Mouse (Mus musculus) liver, embryonic 14.5 days (tissue): ENCODE measurements around the gene Stard3. TPM values are rescaled to one million over a fixed set of nuclear protein-coding genes. Genes with fewer than 3 reads are reported as not detected.
"Not testable (repeated sequence)": the region's sequence is repeated elsewhere in the genome, so short reads cannot be mapped to it uniquely, and the experiment has no call there.

ENCODE experiments used
- ATAC-seq: fragments of 200-750 bp; cut with Nextera tagmentation; 2 replicates; pipeline ENCODE4 v1.8.0; 2017; ENCODE audit warnings: moderate number of reproducible peaks, mild to moderate bottlenecking, moderate library complexity; ENCODE audit not compliant: insufficient read depth
- DNase-seq, 3 experiments: peaks; one replicate each; pipeline ENCODE4 v3.0.0-alpha.2; 2012 to 2013; ENCODE audit warnings: low read depth in 3 of 3, low spot score in 3 of 3
- H3K27ac ChIP-seq: fragments of 300-500 bp; sonication (generic); 2 replicates; pipeline ENCODE4 v1.5.1; 2014; ENCODE audit warnings: moderate library complexity, mild to moderate bottlenecking, control low read depth, inconsistent platforms
- H3K27me3 ChIP-seq: fragments of 300-500 bp; sonication (generic); 2 replicates; pipeline ENCODE4 v1.6.1; 2014; ENCODE audit warnings: mild to moderate bottlenecking, low read length, moderate library complexity; ENCODE audit not compliant: control insufficient read depth, insufficient read depth
- H3K36me3 ChIP-seq: fragments of 300-500 bp; sonication (generic); replicated peaks from 2 replicates; pipeline ENCODE4 v1.6.1; 2014; ENCODE audit warnings: low read depth; ENCODE audit not compliant: control insufficient read depth, insufficient read depth
- H3K4me1 ChIP-seq, 2 experiments: fragments of 200-500 bp in 1 of 2; fragments of 300-500 bp in 1 of 2; sonication (generic) in 1 of 2; replicated peaks; 2 replicates each; pipeline ENCODE4 v1.6.1; 2012 to 2014; ENCODE audit warnings: antibody characterized with exemption in 1 of 2, inconsistent platforms in 1 of 2, low read length in 1 of 2; ENCODE audit not compliant: control insufficient read depth in 2 of 2, insufficient read depth in 2 of 2
- H3K4me2 ChIP-seq: fragments of 300-500 bp; sonication (generic); 2 replicates; pipeline ENCODE4 v1.6.1; 2014; ENCODE audit warnings: low read depth, mild to moderate bottlenecking, control low read depth, moderate library complexity
- H3K4me3 ChIP-seq, 2 experiments: fragments of 200-500 bp in 1 of 2; fragments of 300-500 bp in 1 of 2; sonication (generic) in 1 of 2; 2 replicates each; pipeline ENCODE4 v1.5.1; 2012 to 2014; ENCODE audit warnings: low read depth in 2 of 2, low read length in 2 of 2, mild to moderate bottlenecking in 2 of 2, control low read depth in 1 of 2, inconsistent platforms in 1 of 2, moderate library complexity in 1 of 2; ENCODE audit not compliant: insufficient read depth in 1 of 2
- H3K9ac ChIP-seq: fragments of 300-500 bp; sonication (generic); replicated peaks from 2 replicates; pipeline ENCODE4 v1.6.1; 2014; ENCODE audit warnings: mild to moderate bottlenecking, control low read depth, moderate library complexity
- H3K9me3 ChIP-seq: fragments of 300-500 bp; sonication (generic); 2 replicates; pipeline ENCODE4 v1.6.1; 2016; ENCODE audit warnings: low read length, mixed read lengths; ENCODE audit not compliant: control insufficient read depth
- CTCF ChIP-seq: IDR thresholded peaks from 2 replicates; pipeline ENCODE4 v1.5.1; 2016; ENCODE audit warnings: antibody characterized with exemption, low read depth, control low read depth
- EP300 ChIP-seq: IDR thresholded peaks from 2 replicates; pipeline ENCODE4 v1.6.1; 2016; ENCODE audit warnings: antibody characterized with exemption, low read depth
- WGBS: fragments of 180-500 bp; shearing (Covaris S2); extraction: QIAGEN DNeasy Blood & Tissue Kit; methylation state at CpG from one replicate; pipeline ENCODE4 v1.1.7; 2014; ENCODE audit not compliant: insufficient replicate concordance; 5-methylcytosine and 5-hydroxymethylcytosine counted together
- polyA plus RNA-seq, 2 experiments: library from polyadenylated mRNA; depleted of rRNA in 1 of 2; stranded (reverse) in 1 of 2; unstranded in 1 of 2; fragments of >200 nt; fragmentation: Nextera tagmentation in 1 of 2; extraction: Ambion mirVana in 1 of 2; gene quantifications; 2 replicates each; pipeline versions ENCODE4 v1.2.1 to v1.2.3; 2012 to 2014

The Stard3 gene
- polyA plus RNA-seq, 2 experiments = 11.6 to 16.8 TPM

DNA sequence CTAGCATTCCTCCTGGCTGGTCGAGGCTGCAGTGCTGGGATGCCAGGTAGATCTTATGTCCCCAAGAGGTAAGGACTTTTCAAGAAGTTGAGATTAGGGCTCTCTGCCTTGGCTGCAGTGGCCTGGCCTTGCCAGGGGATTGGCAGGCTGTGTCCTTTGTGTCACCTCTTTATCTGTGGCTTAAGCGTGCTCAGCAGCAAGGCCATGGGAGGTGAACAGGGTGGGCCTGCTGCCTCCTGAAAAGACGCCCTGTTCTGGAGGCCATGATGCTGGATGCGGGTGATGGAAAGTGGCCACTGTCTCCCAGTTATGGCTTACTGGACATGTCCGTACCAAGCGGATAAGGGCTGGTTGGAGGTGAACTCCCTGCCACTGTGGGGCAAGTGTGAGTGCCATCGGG is 21.2 kb downstream of the Stard3 start:
- 75% methylated on average over 7 of the region's 7 CpGs for WGBS
- Histone ChIP-seq H3K4me2 (no peak overlapping the region), H3K4me3 (no peak overlapping the region), H3K9ac (no peak overlapping the region), H3K36me3 (no peaks in the 10 kb centered on the region; the same call in 1 of the 2 replicates), H3K4me1 (no peaks in the 10 kb centered on the region), H3K9me3 (no peaks in the 10 kb centered on the region), H3K27me3 (no peaks in the 10 kb centered on the region; the same call in none of the 2 replicates), H3K27ac (no peak overlapping the region)
- TF ChIP-seq CTCF = no peak
- TF ChIP-seq EP300 = no peak
- ATAC-seq (no peak), DNase-seq (no peak)

DNA sequence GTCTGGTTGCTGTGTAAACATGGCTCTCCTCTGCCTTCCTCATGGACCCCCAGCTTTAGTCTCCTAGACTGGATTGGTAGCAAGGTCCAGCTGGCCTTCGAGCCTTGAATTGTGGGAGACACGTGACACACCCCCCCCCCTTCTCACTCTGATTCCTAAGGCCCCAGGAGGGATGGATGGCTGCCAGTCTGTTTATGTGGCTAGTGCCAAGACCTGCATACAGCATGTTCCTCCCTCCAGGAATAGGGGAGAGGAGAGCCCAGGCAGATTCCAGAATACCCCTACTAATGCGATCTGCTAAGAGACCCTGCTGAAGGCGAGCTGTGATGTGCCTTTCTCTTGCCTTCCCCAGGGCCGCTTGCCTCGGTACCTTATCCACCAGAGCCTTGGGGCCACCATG is 21.9 kb downstream of the Stard3 start:
- Histone ChIP-seq H3K4me3 (no peak overlapping the region), H3K9me3 (no peaks in the 10 kb centered on the region), H3K27ac (no peak overlapping the region), H3K4me1 (no peaks in the 10 kb centered on the region), H3K36me3 (no peaks in the 10 kb centered on the region; the same call in 1 of the 2 replicates), H3K4me2 (no peak overlapping the region), H3K9ac (no peak overlapping the region), H3K27me3 (no peaks in the 10 kb centered on the region; the same call in none of the 2 replicates)
- no peak for TF ChIP-seq EP300
- no peak for TF ChIP-seq CTCF
- no peak for ATAC-seq
- no peak for DNase-seq
- WGBS = 76% methylated on average over 6 of the region's 6 CpGs

DNA sequence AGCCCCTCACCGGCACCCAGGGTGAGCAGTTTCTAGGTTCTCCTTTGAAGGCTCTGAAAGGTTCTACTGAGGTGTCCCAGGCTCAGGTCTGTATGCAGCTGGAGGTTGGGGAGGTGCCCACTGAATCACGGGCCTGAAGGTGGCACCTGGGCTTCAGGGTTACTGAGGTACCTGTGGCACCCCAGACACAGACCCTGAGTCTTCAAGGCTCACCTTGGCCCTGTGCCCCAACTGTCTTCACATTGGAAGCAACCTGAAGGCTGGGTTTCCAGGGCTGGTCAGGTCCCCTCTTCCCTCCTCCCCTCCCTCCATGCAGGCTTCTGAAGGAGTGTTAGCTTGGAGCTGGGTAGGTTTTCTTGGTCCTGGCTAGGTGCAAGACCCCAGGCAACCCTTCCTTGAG is 23.5 kb downstream of the Stard3 start:
- H3K27ac ChIP-seq = no peak overlapping the region

DNA sequence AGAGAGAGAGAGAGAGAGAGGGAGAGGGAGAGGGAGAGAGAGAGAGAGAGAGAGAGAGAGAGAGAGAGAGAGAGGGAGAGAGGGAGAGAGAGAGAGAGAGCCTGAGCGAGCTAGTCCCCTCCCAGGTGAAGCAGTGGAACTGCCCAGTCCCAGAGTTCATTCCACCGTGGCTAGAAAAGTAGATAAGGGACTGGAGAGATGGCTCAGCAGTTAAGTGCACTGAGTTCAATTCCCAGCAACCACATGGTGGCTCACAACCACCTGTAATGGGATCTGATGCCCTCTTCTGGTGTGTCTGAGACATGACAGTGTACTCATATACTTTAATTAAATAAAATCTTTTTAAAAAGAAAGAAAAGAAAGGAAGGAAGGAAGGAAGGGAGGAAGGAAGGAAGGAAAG is 24.2 kb downstream of the Stard3 start:
- 30% methylated on average over 2 of the region's 2 CpGs for WGBS
- not testable (repeated sequence) for H3K4me3 ChIP-seq, H3K9me3 ChIP-seq, H3K4me1 ChIP-seq, H3K4me2 ChIP-seq, ATAC-seq, DNase-seq, H3K9ac ChIP-seq, H3K36me3 ChIP-seq, H3K27ac ChIP-seq
- peaks cover 19% of the 10 kb centered on the region for H3K27me3 ChIP-seq

More for the DNA sequence above, 23.5 kb downstream of the Stard3 start:
- Histone ChIP-seq H3K4me2 (no peak overlapping the region), H3K9me3 (no peaks in the 10 kb centered on the region), H3K4me1 (no peaks in the 10 kb centered on the region), H3K9ac (no peak overlapping the region), H3K27me3 (peaks cover 11% of the 10 kb centered on the region), H3K4me3 (no peak overlapping the region), H3K36me3 (no peaks in the 10 kb centered on the region)
- DNase-seq (no peak), ATAC-seq (no peak)
- TF ChIP-seq EP300 (no peak), CTCF (no peak)
- 69% methylated on average over 2 of the region's 2 CpGs for WGBS

- Histone ChIP-seq H3K9me3 (no peaks in the 10 kb centered on the region), H3K4me3 (no peak within 1 kb of the TSS), H3K4me2 (no peak within 1 kb of the TSS), H3K36me3 (no peaks in the 10 kb centered on the region), H3K27ac (no peak within 1 kb of the TSS), H3K4me1 (no peaks in the 10 kb centered on the region), H3K27me3 (peaks cover 19% of the 10 kb centered on the region), H3K9ac (no peak within 1 kb of the TSS)
- ATAC-seq (no peak), DNase-seq (no peak)
- TF ChIP-seq EP300 = no peak
- no peak for TF ChIP-seq CTCF
- WGBS = 46% methylated on average over 14 of the region's 14 CpGs
Measured at GRCm38 (mm10) chr11:98383261-98384030, 25.3 kb downstream of the Stard3 start, which contains the start of gene Tcap. TSS of gene Tcap (plus strand) at chr11:98383811.
